Comparison of ENCODE assay signal across 9 mouse cellular contexts in genomic region chr10:80560621-80561020, GRCm38 (mm10). TPM values are rescaled to one million over a fixed set of nuclear protein-coding genes. Genes with fewer than 3 reads are reported as not detected.
DNase-seq lines count a peak whose midpoint lies in the region; ATAC-seq and TF ChIP-seq lines count a peak whose summit lies in the region.
"Had no signal": no experiment of that assay in that cellular context is flagged by ENCODE, and none has a peak within 500 bp of the region (broad histone marks: within the 10 kb centered on the region; RNA-seq: fewer than 3 reads in every experiment).

No protein-coding gene starts in this region.

- WGBS in hindbrain, postnatal 0 days = 1% methylated on average over 13 of the region's 13 CpGs
- WGBS in midbrain, embryonic 14.5 days = 2% methylated on average over 13 of the region's 13 CpGs

- no peak for ATAC-seq in hindbrain, postnatal 0 days
- ATAC-seq in midbrain, embryonic 14.5 days (ENCODE audit: low FRiP score, low TSS enrichment) = no peak

- no peak overlapping the region for H3K27ac ChIP-seq in cortical plate, adult 2 months (ENCODE audit: insufficient read depth, low read length)
- H3K27ac ChIP-seq in hindbrain, postnatal 0 days = peak overlapping the region; percentile 94; the same call in 1 of the 2 replicates
- peak overlapping the region; percentile 93; the same call in 1 of the 2 replicates for H3K27ac ChIP-seq in midbrain, embryonic 14.5 days (replicated peaks; ENCODE audit: low read depth, low read length)

- no peak for TF ChIP-seq POLR2A in cortical plate, adult 2 months (IDR thresholded peaks at IDR 0.05; ENCODE audit: extremely low read depth, insufficient read depth, low read length)

- peaks cover 4% of the 10 kb centered on the region for H3K4me1 ChIP-seq in cortical plate, adult 2 months (ENCODE audit: control insufficient read depth, insufficient read depth, low read length)
- peaks cover 9% of the 10 kb centered on the region for H3K4me1 ChIP-seq in hindbrain, postnatal 0 days (ENCODE audit: insufficient read depth, low read length)
- peaks cover 12% of the 10 kb centered on the region; the same call in 1 of the 2 replicates for H3K4me1 ChIP-seq in midbrain, embryonic 14.5 days (ENCODE audit: control insufficient read depth, insufficient read depth, low read length)

- no peaks in the 10 kb centered on the region for H3K36me3 ChIP-seq in hindbrain, postnatal 0 days (ENCODE audit: insufficient read depth, low read length)
- H3K36me3 ChIP-seq in midbrain, embryonic 14.5 days (ENCODE audit: control insufficient read depth, insufficient read depth, low read length) = no peaks in the 10 kb centered on the region

- peak overlapping the region; percentile 95 for H3K4me3 ChIP-seq in cortical plate, adult 2 months (ENCODE audit: insufficient read depth, low read length)
- H3K4me3 ChIP-seq in hindbrain, postnatal 0 days (ENCODE audit: low read length) = peak overlapping the region; percentile 100
- peak overlapping the region; percentile 97 for H3K4me3 ChIP-seq in midbrain, embryonic 14.5 days (replicated peaks; ENCODE audit: low read depth, low read length)

- no peaks in the 10 kb centered on the region for H3K27me3 ChIP-seq in hindbrain, postnatal 0 days (ENCODE audit: insufficient read depth, low read length)
- no peaks in the 10 kb centered on the region for H3K27me3 ChIP-seq in midbrain, embryonic 14.5 days (ENCODE audit: control insufficient read depth, insufficient read depth, low read length)

- no peaks in the 10 kb centered on the region for H3K9me3 ChIP-seq in hindbrain, postnatal 0 days (ENCODE audit: low read length)
- H3K9me3 ChIP-seq in midbrain, embryonic 14.5 days (ENCODE audit: control insufficient read depth, low read length) = no peaks in the 10 kb centered on the region

- peak; percentile 56 for DNase-seq in kidney, adult 9 months
- DNase-seq in kidney, adult 8-10 months = no peak
- no peak for DNase-seq in hindbrain, postnatal 0 days (ENCODE audit: low spot score)
- DNase-seq in midbrain, embryonic 14.5 days = no peak
- DNase-seq in left cerebral cortex, postnatal 10 days (ENCODE audit: extremely low spot score in 1 of 2, low spot score in 2 of 2) = no peak
- no peak for DNase-seq in spleen, postnatal 14 days (ENCODE audit: low spot score in 2 of 2)
- DNase-seq in gastrocnemius, adult 18-20 months (ENCODE audit: low spot score) = no peak

- peak overlapping the region; percentile 86 for H3K4me2 ChIP-seq in hindbrain, postnatal 0 days (ENCODE audit: low read depth, low read length)
- peak overlapping the region; percentile 94 for H3K4me2 ChIP-seq in midbrain, embryonic 14.5 days (ENCODE audit: low read length)

- intact Hi-C loops in left cerebral cortex, postnatal 10 days (cut with DNase I) = no loop called here

- H3K9ac ChIP-seq in hindbrain, postnatal 0 days (replicated peaks; ENCODE audit: low read length) = peak overlapping the region; percentile 98
- peak overlapping the region; percentile 96 for H3K9ac ChIP-seq in midbrain, embryonic 14.5 days (replicated peaks; ENCODE audit: low read length)

- TF ChIP-seq CTCF in cortical plate, adult 2 months (IDR thresholded peaks at IDR 0.05; ENCODE audit: extremely low read depth, insufficient read depth, low read length) = no peak
- TF ChIP-seq CTCF in hindbrain, postnatal 0 days (IDR thresholded peaks at IDR 0.05; ENCODE audit: low read depth) = no peak

RNA-seq across cellular contexts. Expression of gene Rexo1, which starts 0.7 kb away (rescaled TPM):
- polyA plus RNA-seq in cortical plate, adult 2 months (2012; rRNA removed) = 44.7 and 45.0 TPM in 2 replicates
- 47.2 and 51.0 TPM in 2 replicates for total RNA-seq in hindbrain, postnatal 0 days (2014; rRNA removed)
- 25.1 and 27.6 TPM in 2 replicates for polyA plus RNA-seq in hindbrain, postnatal 0 days (2015; fragmentation: Nextera tagmentation; extraction: Ambion mirVana)
- 31.7 and 34.2 TPM in 2 replicates for polyA plus RNA-seq in midbrain, embryonic 14.5 days (2014; fragmentation: Nextera tagmentation; extraction: Ambion mirVana)
- 10 to 100 TPM; 49.5 to 49.6 TPM for total RNA-seq in left cerebral cortex, postnatal 10 days (2021)
- total RNA-seq in gastrocnemius, adult 18-20 months (2021) = 10 to 100 TPM in 1 of 2 experiments, 1 to 10 TPM in 1; 9.6 to 11.1 TPM

RNA-seq across cellular contexts. Expression of gene Klf16, which starts 16.5 kb away (rescaled TPM):
- polyA plus RNA-seq in cortical plate, adult 2 months (2012; rRNA removed) = 34.7 and 36.9 TPM in 2 replicates
- total RNA-seq in hindbrain, postnatal 0 days (2014; rRNA removed) = 16.6 and 17.0 TPM in 2 replicates
- 8.2 and 8.6 TPM in 2 replicates for polyA plus RNA-seq in hindbrain, postnatal 0 days (2015; fragmentation: Nextera tagmentation; extraction: Ambion mirVana)
- 4.9 and 5.0 TPM in 2 replicates for polyA plus RNA-seq in midbrain, embryonic 14.5 days (2014; fragmentation: Nextera tagmentation; extraction: Ambion mirVana)
- total RNA-seq in left cerebral cortex, postnatal 10 days (2021) = 10 to 100 TPM; 40.1 to 46.3 TPM
- 1 to 10 TPM; 1.5 to 1.9 TPM for total RNA-seq in gastrocnemius, adult 18-20 months (2021)

RNA-seq across cellular contexts. Expression of gene Atp8b3, which starts 21.7 kb away (rescaled TPM):
- 0.08 and 0.09 TPM in 2 replicates for polyA plus RNA-seq in cortical plate, adult 2 months (2012; rRNA removed)
- 0.61 and 1.1 TPM in 2 replicates for total RNA-seq in hindbrain, postnatal 0 days (2014; rRNA removed)
- polyA plus RNA-seq in hindbrain, postnatal 0 days (2015; fragmentation: Nextera tagmentation; extraction: Ambion mirVana) = 0.96 and 1.2 TPM in 2 replicates
- 0.76 and 0.78 TPM in 2 replicates for polyA plus RNA-seq in midbrain, embryonic 14.5 days (2014; fragmentation: Nextera tagmentation; extraction: Ambion mirVana)
- under 1 TPM; 0.14 to 0.49 TPM for total RNA-seq in left cerebral cortex, postnatal 10 days (2021)
- total RNA-seq in gastrocnemius, adult 18-20 months (2021) = not detected
- polyA plus RNA-seq: large intestine, adult 2 months had no signal

RNA-seq across cellular contexts. Expression of gene Abhd17a, which starts 29.5 kb away (rescaled TPM):
- 329 and 330 TPM in 2 replicates for polyA plus RNA-seq in cortical plate, adult 2 months (2012; rRNA removed)
- total RNA-seq in hindbrain, postnatal 0 days (2014; rRNA removed) = 389 and 721 TPM in 2 replicates
- polyA plus RNA-seq in hindbrain, postnatal 0 days (2015; fragmentation: Nextera tagmentation; extraction: Ambion mirVana) = 159 and 171 TPM in 2 replicates
- polyA plus RNA-seq in midbrain, embryonic 14.5 days (2014; fragmentation: Nextera tagmentation; extraction: Ambion mirVana) = 128 and 151 TPM in 2 replicates
- total RNA-seq in left cerebral cortex, postnatal 10 days (2021) = 100 to 1,000 TPM; 191 to 194 TPM
- total RNA-seq in gastrocnemius, adult 18-20 months (2021) = 10 to 100 TPM; 62.4 to 64.3 TPM

RNA-seq across cellular contexts. Expression of gene Scamp4, which starts 42.1 kb away (rescaled TPM):
- 63.2 and 63.9 TPM in 2 replicates for polyA plus RNA-seq in cortical plate, adult 2 months (2012; rRNA removed)
- 39.5 and 43.2 TPM in 2 replicates for total RNA-seq in hindbrain, postnatal 0 days (2014; rRNA removed)
- polyA plus RNA-seq in hindbrain, postnatal 0 days (2015; fragmentation: Nextera tagmentation; extraction: Ambion mirVana) = 68.3 and 69.1 TPM in 2 replicates
- 62.1 and 67.6 TPM in 2 replicates for polyA plus RNA-seq in midbrain, embryonic 14.5 days (2014; fragmentation: Nextera tagmentation; extraction: Ambion mirVana)
- total RNA-seq in left cerebral cortex, postnatal 10 days (2021) = 10 to 100 TPM; 37.5 to 37.9 TPM
- total RNA-seq in gastrocnemius, adult 18-20 months (2021) = 10 to 100 TPM; 19.0 to 20.1 TPM
